Mouse (Mus musculus): ENCODE measurements around the gene Pm20d1.
"Not testable (repeated sequence)": the region's sequence is repeated elsewhere in the genome, so short reads cannot be mapped to it uniquely, and the experiment has no call there.

The Pm20d1 gene

GRCm38 (mm10) chr1:131794591-131794990 lies 2.6 kb upstream of the Pm20d1 start:
- no peak for DNase-seq (ENCODE audit: low spot score in 2 of 2)

GRCm38 (mm10) chr1:131795171-131795570 lies 2.0 kb upstream of the Pm20d1 start:
- DNase-seq (ENCODE audit: low spot score in 2 of 2): no peak

GRCm38 (mm10) chr1:131800001-131800400 lies 2.8 kb downstream of the Pm20d1 start:
- no peak for DNase-seq (ENCODE audit: low spot score in 2 of 2)

- DNase-seq (ENCODE audit: low spot score in 2 of 2): peak in 1 of 2 experiments; percentile 52
Observed at GRCm38 (mm10) chr1:131801071-131801470, 3.9 kb downstream of the Pm20d1 start.

GRCm38 (mm10) chr1:131802652-131803051 lies 5.5 kb downstream of the Pm20d1 start:
- DNase-seq (ENCODE audit: low spot score in 2 of 2): peak in 1 of 2 experiments; percentile 43

DNA sequence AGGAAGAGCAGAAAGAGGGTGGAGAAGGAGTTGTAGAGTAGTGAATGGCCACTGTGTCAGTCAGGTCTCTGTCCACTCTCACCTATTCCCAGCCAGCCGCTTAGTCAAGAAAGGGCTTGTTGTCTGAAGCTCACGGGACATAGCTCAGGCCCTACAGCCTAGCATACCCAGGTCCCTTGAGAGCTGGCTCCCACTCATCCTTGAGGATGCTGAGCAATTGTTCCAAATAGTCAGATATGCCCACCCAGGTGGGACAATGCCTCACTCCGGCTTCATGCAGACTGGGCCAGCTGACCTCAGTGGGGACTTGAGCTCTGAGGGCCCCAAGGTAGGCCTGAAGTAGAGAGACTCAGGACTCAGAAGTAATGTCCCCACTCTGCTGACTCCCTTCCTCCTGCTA lies 7.0 kb downstream of the Pm20d1 start:
- peak in 1 of 2 experiments; percentile 49 for DNase-seq (ENCODE audit: low spot score in 2 of 2)

DNA sequence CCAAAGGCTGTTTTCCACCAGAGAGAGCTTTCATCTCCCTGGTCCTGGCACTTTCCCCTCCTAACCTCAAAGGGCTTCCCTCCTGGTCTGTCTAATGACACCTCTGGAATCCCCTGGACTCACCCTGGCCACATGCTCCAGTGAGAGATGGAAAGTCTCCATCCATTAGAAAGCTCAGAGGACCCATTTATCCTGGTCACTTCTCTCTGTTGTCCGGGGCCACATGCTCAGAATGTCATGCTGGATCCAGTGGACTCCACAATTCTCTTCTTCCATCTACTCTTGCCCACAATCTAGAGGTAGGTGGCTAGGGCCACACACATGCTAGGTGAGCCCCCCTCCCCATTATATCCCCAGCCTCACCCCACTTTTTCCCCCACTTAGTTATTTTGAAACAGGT lies 11.8 kb downstream of the Pm20d1 start:
- DNase-seq (ENCODE audit: low spot score in 2 of 2): no peak

DNA sequence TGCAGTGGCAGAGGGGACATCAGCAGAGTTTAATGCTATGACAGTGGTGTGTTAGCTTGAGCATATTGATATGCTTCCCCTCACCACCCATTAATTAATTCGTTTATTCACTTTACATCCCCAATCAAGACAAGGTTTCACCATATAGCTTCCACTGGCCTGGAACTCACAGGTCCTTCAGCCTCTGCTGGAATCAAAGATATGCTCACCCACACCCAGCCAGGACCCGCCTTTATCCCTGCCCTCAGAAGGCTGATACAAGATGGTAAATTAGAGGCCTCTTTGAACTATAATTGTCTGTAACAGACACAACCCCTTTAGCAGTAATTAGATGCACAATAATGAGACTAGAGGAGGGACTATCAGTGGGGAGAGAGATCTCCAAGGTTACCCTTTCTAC lies 12.5 kb downstream of the Pm20d1 start:
- no peak for DNase-seq (ENCODE audit: low spot score in 2 of 2)

DNA sequence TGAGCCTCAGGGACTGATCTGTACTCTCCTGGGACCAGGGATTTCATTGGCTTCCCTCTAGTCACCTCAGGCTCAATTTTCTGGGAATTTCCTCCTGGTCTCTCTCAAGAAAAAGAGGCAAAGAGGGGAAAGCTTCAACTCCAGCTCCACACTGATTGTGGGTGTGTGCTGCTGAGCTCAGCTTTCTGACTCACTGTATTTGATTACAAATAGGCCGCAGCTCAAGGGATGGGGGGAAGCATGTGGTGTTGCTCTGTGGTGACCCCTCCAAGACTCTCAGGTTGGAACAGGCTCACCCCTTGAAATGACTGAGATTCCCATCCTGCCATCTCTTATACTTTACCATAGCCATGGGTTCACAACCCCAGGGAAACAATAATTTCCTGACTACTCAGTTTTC lies 14.2 kb downstream of the Pm20d1 start:
- no peak for DNase-seq (ENCODE audit: low spot score in 2 of 2)

- no peak for DNase-seq (ENCODE audit: low spot score in 2 of 2)
Observed at GRCm38 (mm10) chr1:131812006-131812405, 14.8 kb downstream of the Pm20d1 start.

DNA sequence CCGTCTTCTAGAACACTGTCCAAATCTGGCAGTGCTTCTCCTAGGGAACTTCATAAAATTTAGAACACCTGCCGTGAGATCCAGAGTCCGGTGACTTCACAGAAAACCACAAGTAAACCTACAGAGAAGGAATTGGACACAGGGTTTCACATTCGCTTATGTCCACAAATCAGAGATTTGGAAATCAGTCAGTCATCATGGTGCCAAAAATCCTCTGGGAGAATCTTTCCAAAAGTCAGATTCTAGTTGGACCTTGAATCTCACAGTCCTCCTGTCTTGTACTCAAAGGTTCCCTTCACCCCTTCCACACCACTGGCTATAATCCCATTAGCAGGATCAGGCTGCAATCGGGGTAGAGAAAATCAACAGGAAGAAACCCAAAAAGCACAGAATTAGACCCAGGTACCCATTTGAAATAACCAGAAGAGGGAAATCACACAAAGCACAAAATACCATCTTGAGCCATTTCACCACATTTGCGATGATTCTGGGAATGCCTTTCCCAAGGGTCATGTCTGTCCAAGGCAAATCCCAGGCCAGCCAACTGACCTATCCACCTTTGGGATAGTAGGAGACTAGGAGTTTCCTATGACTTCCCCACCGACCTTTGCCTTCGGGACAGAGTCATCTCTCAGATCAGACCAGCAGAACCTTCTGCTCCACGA lies 15.6 kb downstream of the Pm20d1 start:
- DNase-seq (ENCODE audit: low spot score in 2 of 2): no peak

DNA sequence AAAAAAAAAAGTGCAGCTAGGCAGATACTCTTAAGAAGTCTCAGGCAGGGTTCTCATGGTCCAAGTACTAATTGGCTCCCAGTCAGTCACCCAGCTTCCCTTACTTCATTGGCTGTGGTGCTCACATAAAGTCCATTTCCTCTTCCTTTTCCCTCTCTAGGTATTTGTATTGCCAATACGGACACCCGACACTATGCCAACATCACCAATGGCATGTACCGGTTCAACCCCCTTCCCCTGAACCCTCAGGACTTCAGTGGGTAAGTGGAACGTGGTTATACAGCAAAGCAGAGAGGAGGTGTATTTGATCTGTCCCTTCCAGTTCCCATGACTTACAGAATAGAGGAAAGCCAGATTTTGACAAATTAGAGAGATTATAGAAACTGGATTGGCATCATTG lies 16.6 kb downstream of the Pm20d1 start:
- no peak for DNase-seq (ENCODE audit: low spot score in 2 of 2)

DNA sequence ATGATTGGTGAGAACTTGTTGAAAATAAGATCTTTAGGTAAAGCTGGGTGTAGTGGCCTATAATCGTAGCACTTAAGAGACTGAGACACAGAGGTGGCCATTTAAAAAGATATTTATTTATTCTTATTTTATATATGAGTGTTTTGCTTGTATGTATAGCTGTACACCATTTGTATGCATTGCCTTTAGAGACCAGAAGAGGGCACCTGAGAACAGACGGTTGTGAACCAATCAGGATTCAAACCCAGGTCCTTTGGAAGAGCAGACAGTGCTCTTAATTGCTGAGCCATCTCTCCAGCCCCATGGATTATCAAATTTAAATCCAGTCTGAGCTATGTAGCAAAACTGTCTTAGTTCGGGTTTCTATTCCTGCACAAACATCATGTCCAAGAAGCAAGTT lies 17.0 kb downstream of the Pm20d1 start:
- DNase-seq (ENCODE audit: low spot score in 2 of 2): no peak

- no peak for DNase-seq (ENCODE audit: low spot score in 2 of 2)
Observed at GRCm38 (mm10) chr1:131816886-131817285, 19.7 kb downstream of the Pm20d1 start.

DNA sequence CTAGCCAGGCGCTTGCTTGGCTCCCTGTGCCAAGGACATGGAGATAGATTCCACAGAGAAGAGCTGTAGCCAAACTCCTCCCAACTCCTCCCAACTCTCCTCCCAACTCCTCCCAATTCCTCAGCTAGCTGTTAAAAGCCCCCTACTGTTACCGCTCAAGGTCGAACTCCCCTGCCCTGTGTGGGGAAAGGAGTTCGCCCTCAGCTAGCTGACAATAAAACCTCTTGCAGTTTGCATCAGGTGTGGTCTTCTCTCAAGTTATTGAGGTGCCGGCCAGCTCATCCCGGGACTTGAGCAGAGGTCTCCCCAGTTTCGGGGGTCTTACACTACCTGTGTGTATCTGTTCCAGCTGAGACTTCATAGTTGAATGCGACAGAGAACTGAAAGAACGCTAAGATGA lies 23.2 kb downstream of the Pm20d1 start:
- DNase-seq (ENCODE audit: low spot score in 2 of 2): not testable (repeated sequence)

GRCm38 (mm10) chr1:131820887-131821328 lies 23.7 kb downstream of the Pm20d1 start:
- DNase-seq (ENCODE audit: low spot score in 2 of 2): no peak

GRCm38 (mm10) chr1:131822292-131822691 lies 25.1 kb downstream of the Pm20d1 start:
- no peak for DNase-seq (ENCODE audit: low spot score in 2 of 2)

- DNase-seq (ENCODE audit: low spot score in 2 of 2): no peak
Observed at GRCm38 (mm10) chr1:131822856-131823492, 25.8 kb downstream of the Pm20d1 start.

GRCm38 (mm10) chr1:131823563-131823962 lies 26.4 kb downstream of the Pm20d1 start:
- DNase-seq (ENCODE audit: low spot score in 2 of 2): no peak

- DNase-seq (ENCODE audit: low spot score in 2 of 2): no peak
Observed at GRCm38 (mm10) chr1:131824528-131825181, 27.5 kb downstream of the Pm20d1 start.

- DNase-seq (ENCODE audit: low spot score in 2 of 2): no peak
Observed at GRCm38 (mm10) chr1:131827207-131827786, 30.1 kb downstream of the Pm20d1 start, which contains the start of gene Slc41a1. Gene Slc41a1, plus strand, starts transcription at chr1:131827493.

- DNase-seq (ENCODE audit: low spot score in 2 of 2): peak; percentile 88 to 95
Observed at GRCm38 (mm10) chr1:131827787-131828258, 30.6 kb downstream of the Pm20d1 start.

Data from spleen, postnatal 4 days (tissue).